In the genomic region with DNA sequence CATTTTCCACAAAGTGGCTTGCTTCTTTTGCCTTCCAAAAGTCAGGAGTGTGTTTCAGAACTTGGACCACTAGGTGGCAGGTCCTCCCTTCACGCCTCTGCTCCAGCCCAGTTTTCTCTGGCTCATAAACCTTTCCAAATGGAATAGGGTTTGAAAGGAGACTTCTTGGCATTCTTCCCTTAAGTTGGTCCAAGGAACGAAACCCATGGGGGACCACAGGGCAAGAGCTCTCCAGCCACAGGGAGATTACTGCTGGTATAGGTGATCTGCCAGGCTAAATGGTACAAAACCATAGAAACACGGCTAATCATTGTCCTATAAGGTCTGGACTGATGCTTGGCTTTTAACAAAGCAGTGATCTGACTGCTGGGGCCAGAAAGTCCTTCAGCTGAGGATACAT, we compare ENCODE assay signal across 8 mouse cellular contexts.
DNase-seq lines count a peak whose midpoint lies in the region; ATAC-seq lines count a peak whose summit lies in the region.

No protein-coding gene starts in this region.

- H3K4me1 ChIP-seq in hindbrain, embryonic 16.5 days (ENCODE audit: control insufficient read depth, insufficient read depth, low read depth, low read length): peaks cover 6% of the 10 kb centered on the region
- no peaks in the 10 kb centered on the region; the same call in 1 of the 2 replicates for H3K4me1 ChIP-seq in neural tube, embryonic 14.5 days (ENCODE audit: control insufficient read depth, insufficient read depth, low read length)

- peak; percentile 71 for ATAC-seq in hindbrain, embryonic 16.5 days
- ATAC-seq in neural tube, embryonic 14.5 days (ENCODE audit: low read depth): peak; percentile 76

- H3K27me3 ChIP-seq in hindbrain, embryonic 16.5 days (replicated peaks; ENCODE audit: control insufficient read depth, insufficient read depth, low read length): no peaks in the 10 kb centered on the region
- no peaks in the 10 kb centered on the region for H3K27me3 ChIP-seq in neural tube, embryonic 14.5 days (ENCODE audit: control insufficient read depth, insufficient read depth, low read length)

- peak overlapping the region; percentile 65 for H3K27ac ChIP-seq in hindbrain, embryonic 16.5 days (ENCODE audit: low read depth, low read length)
- H3K27ac ChIP-seq in neural tube, embryonic 14.5 days (ENCODE audit: low read depth, low read length): peak overlapping the region; percentile 22; the same call in 1 of the 2 replicates

- DNase-seq in gastrocnemius, postnatal 10 days: peak; percentile 9
- no peak for DNase-seq in gastrocnemius, postnatal 25 days
- DNase-seq in NIH3T3 (ENCODE audit: low read depth): peak; percentile 34
- DNase-seq in embryo, embryonic 11.5 days (ENCODE audit: low read depth, low spot score): peak; percentile 41
- peak; percentile 69 to 76 for DNase-seq in left cerebral cortex, postnatal 14 days (ENCODE audit: low spot score in 2 of 2)
- no peak for DNase-seq in thymus, postnatal 36 days

- H3K9me3 ChIP-seq in hindbrain, embryonic 16.5 days (ENCODE audit: control insufficient read depth, low read length): no peaks in the 10 kb centered on the region
- H3K9me3 ChIP-seq in neural tube, embryonic 14.5 days (ENCODE audit: control insufficient read depth, low read length): no peaks in the 10 kb centered on the region

- no peak overlapping the region for H3K9ac ChIP-seq in hindbrain, embryonic 16.5 days (ENCODE audit: low read depth, low read length)
- no peak overlapping the region for H3K9ac ChIP-seq in neural tube, embryonic 14.5 days (replicated peaks; ENCODE audit: low read depth, low read length)

- no peak overlapping the region for H3K4me2 ChIP-seq in hindbrain, embryonic 16.5 days (ENCODE audit: low read length)
- H3K4me2 ChIP-seq in neural tube, embryonic 14.5 days (ENCODE audit: low read depth, low read length): peak overlapping the region; percentile 5; the same call in 1 of the 2 replicates

- intact Hi-C loops in left cerebral cortex, postnatal 14 days (cut with DNase I): loop anchor here (2.0 to 10.0 kb wide), 3 partner anchors 183 to 363 kb away; no protein-coding TSS in a partner anchor

- no peak overlapping the region for H3K4me3 ChIP-seq in hindbrain, embryonic 16.5 days (ENCODE audit: low read length)
- no peak overlapping the region for H3K4me3 ChIP-seq in neural tube, embryonic 14.5 days (ENCODE audit: low read depth, low read length)

- peaks cover 14% of the 10 kb centered on the region; the same call in 1 of the 2 replicates for H3K36me3 ChIP-seq in hindbrain, embryonic 16.5 days (ENCODE audit: control insufficient read depth, insufficient read depth, low read length)
- H3K36me3 ChIP-seq in neural tube, embryonic 14.5 days (ENCODE audit: control insufficient read depth, insufficient read depth, low read length): peaks cover 11% of the 10 kb centered on the region; the same call in 1 of the 2 replicates

- WGBS in hindbrain, embryonic 16.5 days: 16% methylated on average over 3 of the region's 3 CpGs
- WGBS in neural tube, embryonic 14.5 days: 19% methylated on average over 3 of the region's 3 CpGs

Comparison
In these comparisons a context has a peak if more than half of its experiments do, and no peak if none do; other contexts are left out.
1. DNase-seq: peak in gastrocnemius, postnatal 10 days (single experiment), NIH3T3 (single experiment), embryo, embryonic 11.5 days (single experiment) and left cerebral cortex, postnatal 14 days (2 of 2); none in gastrocnemius, postnatal 25 days (single experiment) and thymus, postnatal 36 days (0 of 2).